Mouse (Mus musculus) midbrain, postnatal 0 days (tissue): ENCODE measurements at regions not wholly inside any gene's neighbourhood (a gene's known extent, or its start where the extent isn't known, plus 50 kb on each side); places are given as distances from the start of the nearest gene placed in this dataset.

Experiments used
- ATAC-seq: fragments of 200-750 bp; cut with Nextera tagmentation; 2 replicates; pipeline ENCODE4 v1.8.0; 2017; ENCODE audit warnings: moderate number of reproducible peaks, mild to moderate bottlenecking, moderate TSS enrichment, moderate library complexity; ENCODE audit not compliant: low FRiP score
- DNase-seq: peaks from one replicate; pipeline ENCODE4 v3.0.0-alpha.2; 2015; ENCODE audit warnings: low spot score
- H3K27ac ChIP-seq: fragments of 300-500 bp; sonication (generic); 2 replicates; pipeline ENCODE4 v1.5.1; 2014; ENCODE audit warnings: low read depth, mild to moderate bottlenecking, low read length, mixed read lengths
- H3K27me3 ChIP-seq: fragments of 300-500 bp; sonication (generic); 2 replicates; pipeline ENCODE4 v1.6.1; 2014; ENCODE audit warnings: low read length, control low read depth, mixed read lengths; ENCODE audit not compliant: insufficient read depth
- H3K36me3 ChIP-seq: fragments of 300-500 bp; sonication (generic); 2 replicates; pipeline ENCODE4 v1.6.1; 2014; ENCODE audit warnings: low read length, control low read depth, mixed read lengths; ENCODE audit not compliant: insufficient read depth
- H3K4me1 ChIP-seq: fragments of 300-500 bp; sonication (generic); 2 replicates; pipeline ENCODE4 v1.6.1; 2014; ENCODE audit warnings: mild to moderate bottlenecking, control low read depth, antibody characterized with exemption, low read length, mixed read lengths; ENCODE audit not compliant: insufficient read depth
- H3K4me2 ChIP-seq: fragments of 300-500 bp; sonication (generic); 2 replicates; pipeline ENCODE4 v1.6.1; 2014; ENCODE audit warnings: low read depth, mild to moderate bottlenecking, low read length, mixed read lengths; ENCODE audit not compliant: poor library complexity, severe bottlenecking
- H3K4me3 ChIP-seq: fragments of 300-500 bp; sonication (generic); 2 replicates; pipeline ENCODE4 v1.5.1; 2014; ENCODE audit warnings: low read depth, mild to moderate bottlenecking, low read length, moderate library complexity
- H3K9ac ChIP-seq: fragments of 300-500 bp; sonication (generic); replicated peaks from 2 replicates; pipeline ENCODE4 v1.6.1; 2014; ENCODE audit warnings: mild to moderate bottlenecking, low read length, moderate library complexity, mixed read lengths; ENCODE audit not compliant: poor library complexity, severe bottlenecking
- H3K9me3 ChIP-seq: fragments of 300-500 bp; sonication (generic); 2 replicates; pipeline ENCODE4 v1.6.1; 2016; ENCODE audit warnings: low read length, control low read depth
- CTCF ChIP-seq: IDR thresholded peaks from 2 replicates; pipeline ENCODE4 v1.5.1; 2016; ENCODE audit warnings: antibody characterized with exemption, mild to moderate bottlenecking
- whole genome bisulfite sequencing: fragments of 180-500 bp; shearing (Covaris S2); extraction: QIAGEN DNeasy Blood & Tissue Kit; methylation state at CpG from one replicate; pipeline ENCODE4 v1.1.7; 2014; 5-methylcytosine and 5-hydroxymethylcytosine counted together

DNA sequence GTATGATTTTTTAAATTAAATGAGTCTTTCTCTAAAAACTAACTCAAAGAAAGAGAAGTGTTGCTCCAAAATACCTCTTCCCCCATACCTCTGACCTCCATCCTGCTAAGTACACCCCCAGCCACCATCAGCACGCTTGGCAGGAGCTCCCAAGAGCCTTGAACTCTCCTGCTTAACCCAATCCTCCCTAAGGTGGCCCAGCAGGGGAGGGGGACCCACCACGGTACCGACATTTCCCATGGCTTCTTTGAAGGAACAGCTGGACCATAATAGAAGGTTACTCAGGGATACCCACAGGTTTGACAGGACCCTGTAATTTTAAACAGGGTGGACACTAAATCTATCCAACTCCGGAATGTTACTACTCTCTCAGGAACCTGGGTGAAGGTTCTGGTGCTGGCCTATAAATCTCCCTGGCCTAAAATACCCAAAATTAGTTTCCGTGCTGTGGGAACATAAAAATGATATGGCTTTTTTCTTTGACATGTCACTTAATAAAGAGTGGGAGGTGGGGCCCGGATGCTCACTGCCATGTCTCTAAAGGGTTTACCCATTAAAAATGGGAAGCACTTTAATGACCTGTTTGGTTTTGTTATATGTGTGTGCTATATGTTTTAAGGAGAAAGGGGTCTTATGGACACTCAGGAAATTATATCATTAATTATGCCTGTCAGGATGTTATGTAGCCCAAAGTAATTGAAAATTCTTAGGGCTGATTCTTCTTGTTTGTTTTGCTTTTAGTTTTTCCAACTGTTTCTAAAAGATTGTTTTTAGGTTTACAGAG, 185.8 kb upstream of the Gdnf start:
- ATAC-seq (no peak), DNase-seq (no peak)
- Histone ChIP-seq H3K27me3 (no peaks in the 10 kb centered on the region), H3K9ac (no peak overlapping the region), H3K9me3 (no peaks in the 10 kb centered on the region), H3K4me3 (no peak overlapping the region), H3K36me3 (no peaks in the 10 kb centered on the region), H3K4me1 (no peaks in the 10 kb centered on the region), H3K4me2 (no peak overlapping the region), H3K27ac (no peak overlapping the region)
- 74% methylated on average over 6 of the region's 6 CpGs for WGBS
- TF ChIP-seq CTCF = no peak

DNA sequence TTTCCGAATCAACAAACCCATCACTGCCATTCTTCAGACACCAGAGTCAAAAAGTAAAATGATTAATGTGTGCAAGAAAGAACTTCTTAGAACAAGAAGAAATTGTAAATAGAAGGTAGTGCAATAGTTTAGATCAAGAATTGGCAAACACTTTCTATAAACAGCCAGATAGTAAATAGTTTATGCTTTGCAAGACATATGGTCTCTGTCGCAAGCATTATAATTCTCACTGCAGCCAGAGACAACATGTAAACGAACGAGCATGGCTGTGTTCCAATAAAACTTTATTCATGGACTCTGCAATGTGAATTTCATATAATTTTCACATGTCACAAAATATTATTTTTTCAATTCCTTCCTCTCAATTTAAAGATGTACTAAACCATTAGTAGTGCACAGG, 180.8 kb upstream of the Gdnf start:
- no peaks in the 10 kb centered on the region for H3K4me1 ChIP-seq
- no peaks in the 10 kb centered on the region for H3K36me3 ChIP-seq
- no peak overlapping the region for H3K9ac ChIP-seq
- DNase-seq = no peak
- H3K4me3 ChIP-seq = no peak overlapping the region
- no peak overlapping the region for H3K4me2 ChIP-seq
- ATAC-seq = no peak
- no peak overlapping the region for H3K27ac ChIP-seq
- H3K27me3 ChIP-seq = no peaks in the 10 kb centered on the region
- WGBS = 94% methylated on average over 4 of the region's 4 CpGs
- H3K9me3 ChIP-seq = no peaks in the 10 kb centered on the region
- TF ChIP-seq CTCF = no peak

DNA sequence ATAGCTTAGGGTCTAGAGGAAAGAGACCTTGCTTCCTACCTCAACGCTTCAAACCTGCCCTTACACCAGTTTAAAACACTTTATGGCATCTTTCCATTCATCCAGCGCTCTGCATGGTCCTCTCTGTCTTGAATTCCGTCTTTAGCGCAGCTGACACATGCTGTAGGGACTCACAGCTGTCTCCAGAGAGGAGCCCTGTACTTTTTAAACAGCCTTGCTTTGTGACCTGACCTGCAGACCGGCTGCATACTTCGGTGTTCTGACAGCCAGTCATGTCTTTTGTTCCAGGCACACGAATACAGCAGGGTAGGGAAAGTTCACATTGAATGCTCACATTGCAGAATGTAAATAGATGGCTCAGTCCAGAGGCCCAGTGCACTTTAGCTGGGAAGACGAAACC, 175.4 kb upstream of the Gdnf start:
- TF ChIP-seq CTCF = no peak
- WGBS = 62% methylated on average over 8 of the region's 8 CpGs
- H3K9me3 ChIP-seq = no peaks in the 10 kb centered on the region
- H3K27ac ChIP-seq = no peak overlapping the region
- DNase-seq (no peak), ATAC-seq (no peak)
- H3K27me3 ChIP-seq = no peaks in the 10 kb centered on the region
- no peak overlapping the region for H3K9ac ChIP-seq
- H3K4me2 ChIP-seq = no peak overlapping the region
- no peak overlapping the region for H3K4me3 ChIP-seq
- H3K4me1 ChIP-seq = no peaks in the 10 kb centered on the region
- H3K36me3 ChIP-seq = no peaks in the 10 kb centered on the region

DNA sequence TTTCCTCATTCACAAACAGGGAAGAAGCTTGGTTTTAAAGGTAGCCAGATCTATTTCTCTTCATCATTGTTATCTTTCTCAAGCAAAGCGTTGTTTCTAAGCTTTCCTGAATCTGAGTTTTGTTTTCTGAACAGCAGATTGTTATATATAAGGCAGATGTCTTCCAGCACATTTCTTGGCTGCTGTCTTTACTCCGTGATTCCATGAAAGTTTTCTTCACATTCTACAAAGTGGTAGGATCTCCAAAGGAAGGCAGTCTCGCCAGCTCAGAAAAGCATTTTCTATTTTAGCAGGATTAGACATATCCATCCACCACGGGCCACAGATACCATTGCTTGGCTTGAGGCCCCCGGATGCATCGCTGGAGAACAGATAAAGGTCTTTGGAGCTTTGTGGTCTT, 171.2 kb upstream of the Gdnf start:
- no peak for TF ChIP-seq CTCF
- Histone ChIP-seq H3K9me3 (no peaks in the 10 kb centered on the region), H3K27ac (no peak overlapping the region), H3K27me3 (no peaks in the 10 kb centered on the region), H3K4me2 (no peak overlapping the region), H3K36me3 (no peaks in the 10 kb centered on the region), H3K4me3 (no peak overlapping the region), H3K9ac (no peak overlapping the region), H3K4me1 (no peaks in the 10 kb centered on the region)
- no peak for DNase-seq
- no peak for ATAC-seq
- 79% methylated on average over 6 of the region's 6 CpGs for WGBS

DNA sequence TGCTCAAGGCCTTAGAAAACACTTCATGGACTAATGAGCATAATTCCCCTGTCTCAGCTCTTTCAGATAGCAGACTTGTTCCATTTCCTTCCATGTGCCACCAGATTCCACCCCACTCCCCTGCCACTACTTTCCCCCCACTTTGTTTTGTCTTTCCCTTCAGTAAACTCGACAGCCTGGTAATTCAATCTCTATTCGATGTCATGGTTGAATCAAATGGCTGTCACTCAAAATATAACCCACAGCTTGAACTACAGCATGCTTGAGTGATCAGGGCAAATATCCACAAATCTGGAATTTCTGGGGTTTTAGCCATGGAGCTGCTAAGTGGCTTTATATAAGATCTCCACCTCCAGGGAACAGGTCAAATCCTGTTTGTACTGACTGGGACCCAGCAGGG, 168.6 kb upstream of the Gdnf start:
- Histone ChIP-seq H3K4me3 (no peak overlapping the region), H3K27me3 (no peaks in the 10 kb centered on the region), H3K27ac (no peak overlapping the region), H3K4me2 (no peak overlapping the region), H3K9me3 (no peaks in the 10 kb centered on the region), H3K9ac (no peak overlapping the region), H3K36me3 (no peaks in the 10 kb centered on the region), H3K4me1 (no peaks in the 10 kb centered on the region)
- TF ChIP-seq CTCF = no peak
- DNase-seq (peak; percentile 41), ATAC-seq (no peak)
- WGBS = 9% methylated on average over 2 of the region's 2 CpGs

DNA sequence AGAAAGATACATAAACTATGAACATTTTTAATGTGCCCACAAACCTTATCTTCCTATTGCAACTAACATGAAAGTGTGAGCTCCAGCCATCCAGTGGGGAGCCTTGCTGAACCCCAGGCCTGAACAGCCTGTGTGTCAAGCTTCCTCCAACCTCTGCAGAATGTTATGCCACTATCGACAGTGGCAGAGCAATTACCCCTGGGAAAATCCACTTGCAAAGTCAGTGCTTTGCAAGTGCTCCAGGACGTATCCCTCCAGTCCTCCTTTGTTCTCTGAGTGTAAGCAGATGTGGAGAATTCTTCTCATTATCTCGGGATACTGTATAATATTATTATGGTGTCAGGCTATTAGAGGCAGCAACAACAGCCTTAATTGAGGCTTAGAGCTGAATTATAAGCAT, 159.9 kb upstream of the Gdnf start:
- 21% methylated on average over 3 of the region's 3 CpGs for WGBS
- no peak for TF ChIP-seq CTCF
- Histone ChIP-seq H3K4me1 (no peaks in the 10 kb centered on the region), H3K27ac (no peak overlapping the region), H3K9ac (no peak overlapping the region), H3K9me3 (no peaks in the 10 kb centered on the region), H3K4me2 (no peak overlapping the region), H3K36me3 (no peaks in the 10 kb centered on the region), H3K27me3 (no peaks in the 10 kb centered on the region), H3K4me3 (no peak overlapping the region)
- peak; percentile 54 for ATAC-seq
- no peak for DNase-seq
